Mouse (Mus musculus) limb, embryonic 11.5 days (tissue): ENCODE data around the gene Rec114. TPM values are rescaled to one million over a fixed set of nuclear protein-coding genes. Genes with fewer than 3 reads are reported as not detected.

Experiments
- ATAC-seq: fragments of 200-750 bp; cut with Nextera tagmentation; 2 replicates; pipeline ENCODE4 v1.8.0; 2017; ENCODE audit warnings: low read depth; ENCODE audit not compliant: insufficient number of reproducible peaks, low FRiP score, low TSS enrichment
- DNase-seq: peaks from one replicate; pipeline ENCODE4 v3.0.0-alpha.2; 2015; ENCODE audit warnings: low spot score
- H3K27ac ChIP-seq: fragments of 300-500 bp; sonication (generic); replicated peaks from 2 replicates; pipeline ENCODE4 v1.5.1; 2014; ENCODE audit warnings: low read depth, mild to moderate bottlenecking, low read length
- H3K27me3 ChIP-seq: fragments of 300-500 bp; sonication (generic); 2 replicates; pipeline ENCODE4 v1.6.1; 2014; ENCODE audit warnings: mild to moderate bottlenecking, low read length, mixed read lengths; ENCODE audit not compliant: control insufficient read depth, insufficient read depth
- H3K36me3 ChIP-seq: fragments of 300-500 bp; sonication (generic); 2 replicates; pipeline ENCODE4 v1.6.1; 2014; ENCODE audit warnings: mild to moderate bottlenecking, low read length, moderate library complexity, mixed read lengths; ENCODE audit not compliant: control insufficient read depth, insufficient read depth
- H3K4me1 ChIP-seq: fragments of 300-500 bp; sonication (generic); 2 replicates; pipeline ENCODE4 v1.6.1; 2014; ENCODE audit warnings: low read length, mixed read lengths; ENCODE audit not compliant: control insufficient read depth, insufficient read depth
- H3K4me2 ChIP-seq: fragments of 300-500 bp; sonication (generic); 2 replicates; pipeline ENCODE4 v1.6.1; 2014; ENCODE audit warnings: low read depth, mild to moderate bottlenecking, moderate library complexity; ENCODE audit not compliant: severe bottlenecking
- H3K4me3 ChIP-seq: fragments of 300-500 bp; sonication (generic); 2 replicates; pipeline ENCODE4 v1.5.1; 2014; ENCODE audit warnings: low read depth, low read length
- H3K9ac ChIP-seq: fragments of 300-500 bp; sonication (generic); 2 replicates; pipeline ENCODE4 v1.6.1; 2014; ENCODE audit warnings: mild to moderate bottlenecking, low read length
- H3K9me3 ChIP-seq: fragments of 300-500 bp; sonication (generic); 2 replicates; pipeline ENCODE4 v1.6.1; 2016; ENCODE audit warnings: low read length; ENCODE audit not compliant: control insufficient read depth
- WGBS: fragments of 180-500 bp; shearing (Covaris S2); extraction: QIAGEN DNeasy Blood & Tissue Kit; methylation state at CpG from one replicate; pipeline ENCODE4 v1.1.7; 2014; 5-methylcytosine and 5-hydroxymethylcytosine counted together
- polyA plus RNA-seq: library from polyadenylated mRNA; unstranded; fragments of >200 nt; fragmentation: Nextera tagmentation; extraction: Ambion mirVana; gene quantifications from 2 replicates; pipeline ENCODE4 v1.2.1, GENCODE M21; 2014

The Rec114 gene
- polyA plus RNA-seq, 1 experiment from 2014 or later = 1.4 TPM

- H3K4me2 ChIP-seq = no peak overlapping the region
- H3K4me3 ChIP-seq = no peak overlapping the region
- no peaks in the 10 kb centered on the region for H3K36me3 ChIP-seq
- no peaks in the 10 kb centered on the region for H3K9me3 ChIP-seq
- H3K4me1 ChIP-seq = no peaks in the 10 kb centered on the region
- DNase-seq (no peak), ATAC-seq (no peak)
- no peak overlapping the region for H3K9ac ChIP-seq
- no peak overlapping the region for H3K27ac ChIP-seq
- WGBS = 71% methylated on average over 6 of the region's 6 CpGs
- no peaks in the 10 kb centered on the region for H3K27me3 ChIP-seq
Measured at GRCm38 (mm10) chr9:58683372-58683771, 60.4 kb downstream of the Rec114 start.

DNA sequence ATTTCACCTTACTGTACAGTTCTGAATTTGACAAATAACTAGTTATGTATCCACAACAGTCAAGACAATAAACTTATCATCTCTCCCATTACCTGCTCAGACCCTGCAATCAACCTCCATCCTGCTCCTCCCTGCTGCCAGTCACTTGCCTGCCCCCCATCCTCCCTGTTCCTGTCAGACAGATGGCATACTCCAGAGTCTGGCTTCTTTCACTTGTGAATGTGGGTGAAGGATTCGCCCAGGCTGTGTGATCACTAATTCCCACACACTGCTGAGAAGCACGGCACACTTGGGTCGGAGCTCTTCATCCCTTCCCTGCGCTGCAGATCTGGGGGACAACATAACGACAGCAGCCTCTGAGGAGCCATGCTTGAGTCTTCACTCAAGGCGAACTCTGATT is 61.7 kb downstream of the Rec114 start:
- no peaks in the 10 kb centered on the region for H3K27me3 ChIP-seq
- H3K9me3 ChIP-seq = no peaks in the 10 kb centered on the region
- no peak overlapping the region for H3K4me3 ChIP-seq
- ATAC-seq (no peak), DNase-seq (no peak)
- H3K4me1 ChIP-seq = no peaks in the 10 kb centered on the region
- H3K4me2 ChIP-seq = no peak overlapping the region
- H3K9ac ChIP-seq = no peak overlapping the region
- 72% methylated on average over 6 of the region's 6 CpGs for WGBS
- no peaks in the 10 kb centered on the region for H3K36me3 ChIP-seq
- no peak overlapping the region for H3K27ac ChIP-seq

- WGBS = 74% methylated on average over 2 of the region's 2 CpGs
- ATAC-seq = no peak
Measured at GRCm38 (mm10) chr9:58681411-58681810, 62.4 kb downstream of the Rec114 start.

DNA sequence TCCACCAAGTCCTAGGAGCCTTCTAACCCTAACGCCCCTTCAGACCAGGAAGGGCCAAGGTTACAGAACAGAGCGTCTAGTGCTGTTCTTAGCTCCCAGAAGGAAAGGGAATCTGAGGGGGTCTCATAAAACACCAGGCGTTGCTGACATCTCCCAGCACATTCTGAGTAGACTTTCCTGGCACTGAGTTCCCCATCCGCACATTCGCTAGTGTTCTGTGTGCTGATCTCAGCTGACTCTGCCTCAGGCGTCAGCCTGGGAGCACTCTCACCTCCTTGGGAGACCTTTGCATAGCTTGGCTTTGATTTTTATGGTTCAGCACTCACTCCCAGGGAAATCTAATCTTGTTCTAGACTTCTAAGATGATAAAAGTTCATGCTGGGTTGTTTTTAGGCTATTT is 68.4 kb downstream of the Rec114 start:
- no peaks in the 10 kb centered on the region for H3K27me3 ChIP-seq
- no peak overlapping the region for H3K4me3 ChIP-seq
- WGBS = 41% methylated on average over 6 of the region's 6 CpGs
- ATAC-seq = no peak
- DNase-seq = no peak
- no peaks in the 10 kb centered on the region for H3K36me3 ChIP-seq
- no peak overlapping the region for H3K4me2 ChIP-seq
- 0 out of 2 replicates have a peak, but pooled peaks cover 2% of the 10 kb centered on the region for H3K4me1 ChIP-seq
- no peak overlapping the region for H3K9ac ChIP-seq
- no peaks in the 10 kb centered on the region for H3K9me3 ChIP-seq
- no peak overlapping the region for H3K27ac ChIP-seq

More at GRCm38 (mm10) chr9:58681411-58681810, 62.4 kb downstream of the Rec114 start:
- Histone ChIP-seq H3K36me3 (no peaks in the 10 kb centered on the region), H3K4me3 (no peak overlapping the region), H3K27me3 (no peaks in the 10 kb centered on the region), H3K9ac (no peak overlapping the region), H3K4me2 (no peak overlapping the region), H3K27ac (no peak overlapping the region), H3K4me1 (no peaks in the 10 kb centered on the region), H3K9me3 (no peaks in the 10 kb centered on the region)
- DNase-seq = no peak

- DNase-seq (no peak), ATAC-seq (no peak)
- Histone ChIP-seq H3K9me3 (no peaks in the 10 kb centered on the region), H3K4me2 (no peak overlapping the region), H3K27me3 (no peaks in the 10 kb centered on the region), H3K27ac (no peak overlapping the region), H3K36me3 (no peaks in the 10 kb centered on the region), H3K4me3 (no peak overlapping the region), H3K4me1 (0 out of 2 replicates have a peak, but pooled peaks cover 2% of the 10 kb centered on the region), H3K9ac (no peak overlapping the region)
- WGBS = 74% methylated on average over 11 of the region's 11 CpGs
Measured at GRCm38 (mm10) chr9:58674736-58675135, 69.0 kb downstream of the Rec114 start.

DNA sequence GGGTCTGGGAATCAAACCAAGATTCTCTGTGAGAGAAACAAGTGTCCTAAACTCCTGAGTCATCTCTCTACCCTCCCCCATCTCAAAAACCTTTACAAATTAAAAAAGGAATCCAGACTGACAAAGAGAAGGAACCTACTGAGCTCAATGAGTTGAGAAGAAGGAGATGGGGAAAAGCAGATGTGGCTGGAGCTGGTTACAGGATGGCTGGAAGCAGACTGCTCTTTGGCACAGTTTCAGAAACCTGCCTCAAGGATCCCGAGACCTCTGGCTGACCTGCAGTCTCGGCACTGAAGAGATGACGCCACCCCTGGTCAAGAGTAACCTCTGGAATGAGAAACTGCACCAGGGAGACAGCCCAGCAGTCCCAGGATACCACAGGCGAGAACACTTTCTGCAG is 71.3 kb downstream of the Rec114 start:
- H3K9me3 ChIP-seq = no peaks in the 10 kb centered on the region
- WGBS = 36% methylated on average over 4 of the region's 4 CpGs
- no peak overlapping the region for H3K4me2 ChIP-seq
- H3K36me3 ChIP-seq = no peaks in the 10 kb centered on the region
- DNase-seq (no peak), ATAC-seq (no peak)
- no peak overlapping the region for H3K4me3 ChIP-seq
- no peaks in the 10 kb centered on the region for H3K27me3 ChIP-seq
- no peak overlapping the region for H3K27ac ChIP-seq
- H3K4me1 ChIP-seq = 0 out of 2 replicates have a peak, but pooled peaks cover 2% of the 10 kb centered on the region
- H3K9ac ChIP-seq = no peak overlapping the region

- ATAC-seq = no peak
- 0 out of 2 replicates have a peak, but pooled peaks cover 2% of the 10 kb centered on the region for H3K36me3 ChIP-seq
- no peaks in the 10 kb centered on the region for H3K27me3 ChIP-seq
- H3K4me1 ChIP-seq = 0 out of 2 replicates have a peak, but pooled peaks cover 2% of the 10 kb centered on the region
- no peak overlapping the region for H3K27ac ChIP-seq
- H3K4me2 ChIP-seq = no peak overlapping the region
- no peak for DNase-seq
- H3K9ac ChIP-seq = no peak overlapping the region
- no peak overlapping the region for H3K4me3 ChIP-seq
- 92% methylated on average over 6 of the region's 6 CpGs for WGBS
- no peaks in the 10 kb centered on the region for H3K9me3 ChIP-seq
Measured at GRCm38 (mm10) chr9:58669819-58670218, 73.9 kb downstream of the Rec114 start.

DNA sequence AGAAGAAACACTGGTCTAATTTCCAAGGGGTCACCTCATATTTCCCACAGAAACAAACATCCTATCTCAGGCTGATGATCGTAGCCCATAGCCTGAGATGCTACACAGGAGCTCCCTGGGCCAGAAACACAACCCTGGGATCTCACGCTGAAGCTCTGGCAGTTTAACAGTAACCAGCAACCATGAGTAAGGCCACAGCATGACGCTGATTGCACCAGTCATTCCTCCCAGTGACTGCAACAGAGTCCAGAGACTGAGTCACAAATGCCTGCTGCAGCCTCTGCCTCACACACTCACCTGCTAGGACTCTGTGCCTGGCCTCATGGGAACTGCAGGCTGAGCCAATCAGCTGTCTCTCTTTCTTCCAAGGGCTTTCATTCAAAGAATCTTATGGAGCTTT is 74.7 kb downstream of the Rec114 start:
- 0 out of 2 replicates have a peak, but pooled peaks cover 5% of the 10 kb centered on the region for H3K36me3 ChIP-seq
- H3K27me3 ChIP-seq = no peaks in the 10 kb centered on the region
- H3K9ac ChIP-seq = no peak overlapping the region
- no peaks in the 10 kb centered on the region for H3K4me1 ChIP-seq
- 61% methylated on average over 3 of the region's 3 CpGs for WGBS
- H3K4me3 ChIP-seq = no peak overlapping the region
- DNase-seq (no peak), ATAC-seq (no peak)
- H3K27ac ChIP-seq = no peak overlapping the region
- H3K4me2 ChIP-seq = no peak overlapping the region
- H3K9me3 ChIP-seq = no peaks in the 10 kb centered on the region

- no peak overlapping the region for H3K4me3 ChIP-seq
- no peak for DNase-seq
- no peaks in the 10 kb centered on the region for H3K27me3 ChIP-seq
- no peaks in the 10 kb centered on the region for H3K4me1 ChIP-seq
- H3K9ac ChIP-seq = no peak overlapping the region
- 0 out of 2 replicates have a peak, but pooled peaks cover 5% of the 10 kb centered on the region for H3K36me3 ChIP-seq
- H3K27ac ChIP-seq = no peak overlapping the region
- WGBS = 95% methylated on average over 3 of the region's 3 CpGs
- H3K4me2 ChIP-seq = no peak overlapping the region
- no peaks in the 10 kb centered on the region for H3K9me3 ChIP-seq
- no peak for ATAC-seq
Measured at GRCm38 (mm10) chr9:58668171-58668570, 75.6 kb downstream of the Rec114 start.
